Mouse (Mus musculus) heart, adult 2 months (tissue): Measurements from ENCODE around the gene Clec9a.

Experiments
- CTCF ChIP-seq: fragments of 200-600 bp; IDR thresholded peaks from 2 replicates; pipeline ENCODE4 v1.8.1; 2022; ENCODE audit warnings: antibody characterized with exemption, mild to moderate bottlenecking, moderate library complexity
- POLR2A ChIP-seq: fragments of 200-500 bp; IDR thresholded peaks from 2 replicates; pipeline ENCODE4 v1.6.1; 2011; ENCODE audit warnings: mild to moderate bottlenecking, low read depth, low read length, control low read depth; ENCODE audit not compliant: insufficient read depth

DNA sequence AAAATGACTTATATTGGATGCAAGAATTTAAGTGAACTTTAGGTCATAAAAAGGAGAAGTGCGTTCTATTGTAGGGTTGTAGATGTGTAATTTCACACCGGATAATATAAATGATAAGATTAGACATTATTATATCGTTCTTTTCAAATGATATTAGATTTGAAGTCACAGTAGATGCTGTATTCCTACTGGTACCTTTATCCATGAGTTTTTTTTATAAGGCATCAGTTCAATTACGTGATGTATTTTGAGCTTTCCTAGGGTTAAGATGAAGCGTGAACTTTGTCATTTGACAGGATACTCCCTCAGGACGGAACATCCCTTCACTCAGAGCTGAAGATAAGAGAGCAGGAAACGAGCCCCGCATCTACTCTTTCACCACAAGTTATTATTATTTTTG is 11.7 kb upstream of the Clec9a start, which contains the start of gene Clec1b:
- TF ChIP-seq CTCF, result no peak
- no peak for TF ChIP-seq POLR2A
